Mouse (Mus musculus) monocyte, adult 2 months (primary cell): ENCODE results near the gene Dhx16.
"Not testable (repeated sequence)": the region's sequence is repeated elsewhere in the genome, so short reads cannot be mapped to it uniquely, and the experiment has no call there.

Experiments
- DNase-seq, 2 experiments: peaks; one replicate each; pipeline ENCODE4 v3.0.0; 2022; ENCODE audit warnings: low spot score in 2 of 2, low read depth in 1 of 2

The Dhx16 gene

GRCm38 (mm10) chr17:35879245-35880057 is at the start of gene Dhx16:
Dhx16 (plus strand) TSS chr17:35879819.
- DNase-seq = peak; percentile 74 to 87

GRCm38 (mm10) chr17:35832400-35833238 is 47.0 kb upstream of the Dhx16 start:
- no peak for DNase-seq

- DNase-seq = no peak
Observed at GRCm38 (mm10) chr17:35833239-35833751, 46.3 kb upstream of the Dhx16 start.

- DNase-seq = no peak
Observed at GRCm38 (mm10) chr17:35833894-35834293, 45.7 kb upstream of the Dhx16 start.

- no peak for DNase-seq
Observed at GRCm38 (mm10) chr17:35834696-35835422, 44.8 kb upstream of the Dhx16 start.

- no peak for DNase-seq
Observed at GRCm38 (mm10) chr17:35835424-35836140, 44.0 kb upstream of the Dhx16 start.

GRCm38 (mm10) chr17:35836178-35836965 is 43.2 kb upstream of the Dhx16 start:
- peak in 1 of 2 experiments; percentile 69 for DNase-seq

- DNase-seq = no peak
Observed at GRCm38 (mm10) chr17:35836991-35837422, 42.6 kb upstream of the Dhx16 start.

GRCm38 (mm10) chr17:35837487-35837886 is 42.1 kb upstream of the Dhx16 start:
- DNase-seq = no peak

- DNase-seq = peak; percentile 85
Observed at GRCm38 (mm10) chr17:35838122-35838544, 41.5 kb upstream of the Dhx16 start, which contains the start of gene Tubb5. Tubb5 (minus strand) TSS chr17:35838306.

- DNase-seq = no peak
Observed at GRCm38 (mm10) chr17:35838570-35838969, 41.0 kb upstream of the Dhx16 start.

GRCm38 (mm10) chr17:35839002-35839401 is 40.6 kb upstream of the Dhx16 start:
- not testable (repeated sequence) for DNase-seq

- no peak for DNase-seq
Observed at GRCm38 (mm10) chr17:35840561-35840960, 39.1 kb upstream of the Dhx16 start.

- DNase-seq = peak; percentile 99
Observed at GRCm38 (mm10) chr17:35841076-35841950, 38.3 kb upstream of the Dhx16 start, which contains the start of gene Mdc1. Mdc1 (plus strand) TSS chr17:35841515.

GRCm38 (mm10) chr17:35842006-35842405 is 37.6 kb upstream of the Dhx16 start:
- DNase-seq = no peak

- no peak for DNase-seq
Observed at GRCm38 (mm10) chr17:35843514-35843913, 36.1 kb upstream of the Dhx16 start.

- DNase-seq = no peak
Observed at GRCm38 (mm10) chr17:35848112-35848511, 31.5 kb upstream of the Dhx16 start.

GRCm38 (mm10) chr17:35850974-35851373 is 28.6 kb upstream of the Dhx16 start:
- no peak for DNase-seq
